Mouse (Mus musculus): ENCODE results near the gene LTO1. TPM values are rescaled to one million over a fixed set of nuclear protein-coding genes. Genes with fewer than 3 reads are reported as not detected.
A peak's percentile ranks its signal among the peaks of the same experiment; 100 is the strongest.
"Not testable (repeated sequence)": the region's sequence is repeated elsewhere in the genome, so short reads cannot be mapped to it uniquely, and the experiment has no call there.

Gene LTO1
- 1 to 10 TPM; 7.0 to 8.4 TPM for total RNA-seq (2021)
- long read RNA-seq, experiment 1, partial matches to known transcripts: 0 of 13 reads
- long read RNA-seq, experiment 1, other reads (novel, unspliced or antisense): 7 of 13 reads
- long read RNA-seq, experiment 2, transcript LTO1-201 (5 exons, 2,015 nt): major isoform, 10 of 16 reads
- long read RNA-seq, experiment 2, partial matches to known transcripts: 3 of 16 reads
- long read RNA-seq, experiment 2, other reads (novel, unspliced or antisense): 1 of 16 reads

- peak; percentile 91 for DNase-seq
These were observed at the start of gene LTO1 for GRCm38 (mm10) chr7:144914948-144915750. TSS of gene LTO1 (plus strand) at chr7:144915100.

GRCm38 (mm10) chr7:144867161-144867560 lies 47.7 kb upstream of the LTO1 start:
- DNase-seq: no peak

- no peak for DNase-seq
These were observed 47.3 kb upstream of the LTO1 start for GRCm38 (mm10) chr7:144867602-144868001.

GRCm38 (mm10) chr7:144872420-144872819 lies 42.5 kb upstream of the LTO1 start:
- DNase-seq: no peak

- no peak for DNase-seq
These were observed 41.7 kb upstream of the LTO1 start for GRCm38 (mm10) chr7:144873160-144873559.

GRCm38 (mm10) chr7:144874226-144874625 lies 40.7 kb upstream of the LTO1 start:
- DNase-seq: no peak

- DNase-seq: no peak
These were observed 36.5 kb upstream of the LTO1 start for GRCm38 (mm10) chr7:144878401-144878800.

- DNase-seq: no peak
These were observed 31.8 kb upstream of the LTO1 start for GRCm38 (mm10) chr7:144883106-144883505.

GRCm38 (mm10) chr7:144887672-144888071 lies 27.2 kb upstream of the LTO1 start:
- no peak for DNase-seq

- DNase-seq: no peak
These were observed 26.2 kb upstream of the LTO1 start for GRCm38 (mm10) chr7:144888564-144889299.

- DNase-seq: not testable (repeated sequence)
These were observed 24.2 kb upstream of the LTO1 start for GRCm38 (mm10) chr7:144890661-144891060.

- DNase-seq: no peak
These were observed 23.0 kb upstream of the LTO1 start for GRCm38 (mm10) chr7:144891863-144892262.

- DNase-seq: no peak
These were observed 22.6 kb upstream of the LTO1 start for GRCm38 (mm10) chr7:144892322-144892721.

- no peak for DNase-seq
These were observed 20.7 kb upstream of the LTO1 start for GRCm38 (mm10) chr7:144894191-144894590.

- DNase-seq: no peak
These were observed 20.2 kb upstream of the LTO1 start for GRCm38 (mm10) chr7:144894706-144895105.

- peak; percentile 40 for DNase-seq
These were observed 19.4 kb upstream of the LTO1 start for GRCm38 (mm10) chr7:144895305-144896111.

- DNase-seq: no peak
These were observed 18.3 kb upstream of the LTO1 start, which contains the start of gene Fgf15 for GRCm38 (mm10) chr7:144896294-144897218. TSS of gene Fgf15 (plus strand) at chr7:144896531.

GRCm38 (mm10) chr7:144898506-144898905 lies 16.4 kb upstream of the LTO1 start:
- DNase-seq: no peak

GRCm38 (mm10) chr7:144905514-144905913 lies 9.4 kb upstream of the LTO1 start:
- not testable (repeated sequence) for DNase-seq

- DNase-seq: no peak
These were observed 8.0 kb upstream of the LTO1 start for GRCm38 (mm10) chr7:144906708-144907397.
